Mouse (Mus musculus) splenic B cell, adult 2 months (primary cell): ENCODE results near the gene Pde4b.

ENCODE experiments used
- DNase-seq: peaks from one replicate; pipeline ENCODE4 v3.0.0-alpha.2; 2011; ENCODE audit warnings: low read depth, low spot score
- H3K27me3 ChIP-seq: 2 replicates; pipeline ENCODE4 v1.6.1; 2012; ENCODE audit warnings: mild to moderate bottlenecking, low read length, moderate library complexity, mixed read lengths; ENCODE audit not compliant: control insufficient read depth, poor library complexity, insufficient read depth, severe bottlenecking
- H3K36me3 ChIP-seq: 2 replicates; pipeline ENCODE4 v1.6.1; 2012; ENCODE audit warnings: mild to moderate bottlenecking, low read length, moderate library complexity, mixed read lengths; ENCODE audit not compliant: control insufficient read depth, poor library complexity, insufficient read depth, severe bottlenecking

Pde4b gene

GRCm38 (mm10) chr4:102235151-102235550 is 147.8 kb downstream of the Pde4b start:
- DNase-seq = no peak
- H3K36me3 ChIP-seq = no peaks in the 10 kb centered on the region
- no peaks in the 10 kb centered on the region for H3K27me3 ChIP-seq

GRCm38 (mm10) chr4:102239102-102239501 is 151.8 kb downstream of the Pde4b start:
- Histone ChIP-seq H3K36me3 (no peaks in the 10 kb centered on the region), H3K27me3 (no peaks in the 10 kb centered on the region)
- DNase-seq = no peak

GRCm38 (mm10) chr4:102239657-102240390 is 152.5 kb downstream of the Pde4b start:
- DNase-seq = no peak
- Histone ChIP-seq H3K27me3 (no peaks in the 10 kb centered on the region), H3K36me3 (no peaks in the 10 kb centered on the region)

- Histone ChIP-seq H3K36me3 (no peaks in the 10 kb centered on the region), H3K27me3 (no peaks in the 10 kb centered on the region)
- DNase-seq = no peak
These were observed 153.5 kb downstream of the Pde4b start for GRCm38 (mm10) chr4:102240754-102241427.

- no peak for DNase-seq
- H3K36me3 ChIP-seq = no peaks in the 10 kb centered on the region
- no peaks in the 10 kb centered on the region for H3K27me3 ChIP-seq
These were observed 166.7 kb downstream of the Pde4b start for GRCm38 (mm10) chr4:102253994-102254393.

- no peak for DNase-seq
- no peaks in the 10 kb centered on the region for H3K36me3 ChIP-seq
- no peaks in the 10 kb centered on the region for H3K27me3 ChIP-seq
These were observed 167.3 kb downstream of the Pde4b start for GRCm38 (mm10) chr4:102254466-102255294.

GRCm38 (mm10) chr4:102255295-102255670 is 167.9 kb downstream of the Pde4b start:
- Histone ChIP-seq H3K27me3 (no peaks in the 10 kb centered on the region), H3K36me3 (no peaks in the 10 kb centered on the region)
- no peak for DNase-seq

GRCm38 (mm10) chr4:102256170-102256960 is 169.0 kb downstream of the Pde4b start:
- Histone ChIP-seq H3K36me3 (no peaks in the 10 kb centered on the region), H3K27me3 (no peaks in the 10 kb centered on the region)
- DNase-seq = no peak

- no peaks in the 10 kb centered on the region for H3K36me3 ChIP-seq
- H3K27me3 ChIP-seq = no peaks in the 10 kb centered on the region
- no peak for DNase-seq
These were observed 172.9 kb downstream of the Pde4b start for GRCm38 (mm10) chr4:102260216-102260615.

GRCm38 (mm10) chr4:102272313-102272712 is 185.0 kb downstream of the Pde4b start:
- Histone ChIP-seq H3K27me3 (no peaks in the 10 kb centered on the region), H3K36me3 (no peaks in the 10 kb centered on the region)
- no peak for DNase-seq

- no peaks in the 10 kb centered on the region for H3K36me3 ChIP-seq
- DNase-seq = no peak
- no peaks in the 10 kb centered on the region for H3K27me3 ChIP-seq
These were observed 185.4 kb downstream of the Pde4b start for GRCm38 (mm10) chr4:102272749-102273148.

- no peaks in the 10 kb centered on the region for H3K36me3 ChIP-seq
- no peak for DNase-seq
- H3K27me3 ChIP-seq = no peaks in the 10 kb centered on the region
These were observed 188.4 kb downstream of the Pde4b start for GRCm38 (mm10) chr4:102275716-102276115.

GRCm38 (mm10) chr4:102278958-102279357 is 191.6 kb downstream of the Pde4b start:
- Histone ChIP-seq H3K27me3 (no peaks in the 10 kb centered on the region), H3K36me3 (no peaks in the 10 kb centered on the region)
- no peak for DNase-seq

GRCm38 (mm10) chr4:102287172-102287571 is 199.8 kb downstream of the Pde4b start:
- Histone ChIP-seq H3K27me3 (no peaks in the 10 kb centered on the region), H3K36me3 (no peaks in the 10 kb centered on the region)
- DNase-seq = no peak
